Mouse (Mus musculus) MEL (cell line): ENCODE results near the gene Il25.

ENCODE experiments used
- CHD1 ChIP-seq: IDR thresholded peaks from 2 replicates; pipeline ENCODE4 v1.6.1; 2012; ENCODE audit warnings: low read depth, mild to moderate bottlenecking, inconsistent platforms, low read length, improper control_type of control experiment
- CTCF ChIP-seq, 3 experiments: IDR thresholded peaks in 2 of 3; conservative IDR thresholded peaks in 1 of 3; 2 replicates each; pipeline ENCODE4 v1.5.1; 2011 to 2012; ENCODE audit warnings: low read length in 3 of 3, low read depth in 2 of 3, mild to moderate bottlenecking in 2 of 3, improper control_type of control experiment in 1 of 3, inconsistent platforms in 1 of 3, mixed read lengths in 1 of 3, moderate library complexity in 1 of 3; ENCODE audit not compliant: control insufficient read depth in 1 of 3, insufficient read depth in 1 of 3, poor library complexity in 1 of 3, severe bottlenecking in 1 of 3
- EP300 ChIP-seq, 2 experiments: IDR thresholded peaks; 2 replicates each; pipeline ENCODE4 v1.6.1; 2011; ENCODE audit warnings: improper control_type of control experiment in 2 of 2, low read length in 2 of 2, low read depth in 1 of 2, mild to moderate bottlenecking in 1 of 2
- GABPA ChIP-seq: IDR thresholded peaks from 2 replicates; pipeline ENCODE4 v1.6.1; 2012; ENCODE audit warnings: low read depth, mild to moderate bottlenecking, inconsistent platforms, low read length, improper control_type of control experiment, moderate library complexity
- GATA1 ChIP-seq: IDR thresholded peaks from 2 replicates; pipeline ENCODE4 v1.6.1; 2011; ENCODE audit warnings: low read depth, low read length, improper control_type of control experiment
- MXI1 ChIP-seq: IDR thresholded peaks from 2 replicates; pipeline ENCODE4 v1.6.1; 2011; ENCODE audit warnings: mild to moderate bottlenecking, low read depth, low read length, improper control_type of control experiment
- NRF1 ChIP-seq: IDR thresholded peaks from 2 replicates; pipeline ENCODE4 v1.6.1; 2014; ENCODE audit warnings: low read depth, mild to moderate bottlenecking, inconsistent platforms, low read length, improper control_type of control experiment, moderate library complexity; ENCODE audit not compliant: poor library complexity, insufficient read depth, severe bottlenecking
- POLR2A ChIP-seq, 2 experiments: IDR thresholded peaks; 2 replicates each; pipeline ENCODE4 v1.6.1; 2011 to 2012; ENCODE audit warnings: low read length in 2 of 2, mild to moderate bottlenecking in 2 of 2, control low read depth in 1 of 2, improper control_type of control experiment in 1 of 2, low read depth in 1 of 2, moderate library complexity in 1 of 2; ENCODE audit not compliant: control insufficient read depth in 1 of 2, insufficient read depth in 1 of 2, poor library complexity in 1 of 2
- SIN3A ChIP-seq: IDR thresholded peaks from 2 replicates; pipeline ENCODE4 v1.6.1; 2012; ENCODE audit warnings: low read length, improper control_type of control experiment, inconsistent platforms
- TAL1 ChIP-seq: IDR thresholded peaks from 2 replicates; pipeline ENCODE4 v1.6.1; 2012; ENCODE audit warnings: mild to moderate bottlenecking, inconsistent platforms, low read length, moderate library complexity, mixed read lengths

- TF ChIP-seq EP300 (IDR thresholded peaks at IDR 0.05; ENCODE audit: low read depth in 1 of 2, low read length in 2 of 2): no peak
- no peak for TF ChIP-seq SIN3A
- TF ChIP-seq CTCF (IDR thresholded peaks at IDR 0.05 in 2 of 3, conservative IDR thresholded peaks at IDR 0.05 in 1 of 3; ENCODE audit: control insufficient read depth in 1 of 3, insufficient read depth in 1 of 3, low read depth in 2 of 3, low read length in 3 of 3, poor library complexity in 1 of 3, severe bottlenecking in 1 of 3): no peak
- TF ChIP-seq CHD1: no peak
- no peak for TF ChIP-seq TAL1
- no peak for TF ChIP-seq POLR2A (IDR thresholded peaks at IDR 0.05; ENCODE audit: control insufficient read depth in 1 of 2, insufficient read depth in 1 of 2, low read depth in 1 of 2, low read length in 2 of 2, poor library complexity in 1 of 2)
- TF ChIP-seq GATA1: no peak
- TF ChIP-seq MXI1: no peak
- TF ChIP-seq GABPA: no peak
- no peak for TF ChIP-seq NRF1
Observed at GRCm38 (mm10) chr14:54978664-54979063, 46.2 kb downstream of the Il25 start.
